Mouse (Mus musculus): ENCODE results near the gene Pgbd1. TPM values are rescaled to one million over a fixed set of nuclear protein-coding genes. Genes with fewer than 3 reads are reported as not detected.

Gene Pgbd1
- total and polyA plus RNA-seq, 3 experiments, result 0.25 to 0.35 TPM; not detected in 1

DNA sequence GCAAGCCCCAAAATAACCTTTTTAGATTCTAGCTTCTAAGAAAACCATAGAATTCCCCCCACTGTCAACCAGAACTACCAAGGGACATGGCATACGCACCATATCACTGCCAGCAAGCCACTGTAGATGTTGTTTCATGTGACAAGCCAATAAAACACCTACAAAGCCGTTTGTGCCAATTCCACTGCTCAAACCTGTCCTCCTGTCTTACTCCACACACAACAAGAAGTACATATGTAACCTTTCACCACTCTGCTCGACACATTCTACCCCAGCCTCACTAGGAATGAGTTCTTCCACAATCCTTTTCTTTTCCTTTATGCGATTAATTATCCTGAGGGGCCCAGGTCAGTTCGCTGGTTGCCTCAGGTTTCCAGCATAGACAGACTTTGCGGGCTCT is 45.2 kb downstream of the Pgbd1 start:
- Histone ChIP-seq H3K9ac (ENCODE audit: control insufficient read depth, low read depth, low read length, poor library complexity, severe bottlenecking) (no peak overlapping the region), H3K36me3 (ENCODE audit: control insufficient read depth in 1 of 2, insufficient read depth in 2 of 2, low read length in 2 of 2) (peaks cover 0 to 19% of the 10 kb centered on the region in 2 experiments; a peak in 2 of 4 replicates), H3K27ac (ENCODE audit: control insufficient read depth, low read depth, low read length) (no peak overlapping the region), H3K79me2 (ENCODE audit: control insufficient read depth, insufficient read depth, low read length, poor library complexity) (0 out of 2 replicates have a peak, but pooled peaks cover 3% of the 10 kb centered on the region), H3K4me1 (ENCODE audit: control insufficient read depth in 1 of 2, insufficient read depth in 2 of 2, low read length in 2 of 2) (no peaks in the 10 kb centered on the region), H3K27me3 (ENCODE audit: control insufficient read depth in 1 of 2, insufficient read depth in 2 of 2, low read length in 2 of 2) (no peaks in the 10 kb centered on the region), H3K4me3 (ENCODE audit: control insufficient read depth in 1 of 2, insufficient read depth in 1 of 2, low read depth in 2 of 2, low read length in 2 of 2) (no peak overlapping the region), H3K9me3 (replicated peaks; ENCODE audit: insufficient read depth, low read length) (no peaks in the 10 kb centered on the region)
- no peak for DNase-seq (ENCODE audit: low read depth, low spot score)
- TF ChIP-seq ELF1 (IDR thresholded peaks at IDR 0.05; ENCODE audit: low read depth, low read length), result no peak
- TF ChIP-seq EP300 (IDR thresholded peaks at IDR 0.05; ENCODE audit: low read depth in 1 of 2, low read length in 2 of 2), result no peak
- TF ChIP-seq RAD21 (IDR thresholded peaks at IDR 0.05; ENCODE audit: low read depth, low read length), result no peak
- TF ChIP-seq MAFK (IDR thresholded peaks at IDR 0.05; ENCODE audit: borderline replicate concordance, low read depth, low read length), result no peak
- TF ChIP-seq MEF2A (IDR thresholded peaks at IDR 0.05; ENCODE audit: extremely low read depth, insufficient replicate concordance, low read depth, low read length, poor library complexity, severe bottlenecking), result no peak
- no peak for TF ChIP-seq MYB (IDR thresholded peaks at IDR 0.05; ENCODE audit: low read depth, low read length)
- no peak for TF ChIP-seq TBP (IDR thresholded peaks at IDR 0.05; ENCODE audit: low read depth, low read length)
- no peak for TF ChIP-seq JUND (IDR thresholded peaks at IDR 0.05; ENCODE audit: low read depth, low read length)
- TF ChIP-seq CHD2 (IDR thresholded peaks at IDR 0.05; ENCODE audit: low read length), result no peak
- TF ChIP-seq MYC (IDR thresholded peaks at IDR 0.05; ENCODE audit: low read depth, low read length), result no peak

GRCm38 (mm10) chr13:21395211-21395610 is 45.6 kb downstream of the Pgbd1 start:
- Histone ChIP-seq H3K9ac (ENCODE audit: control insufficient read depth, low read depth, low read length, poor library complexity, severe bottlenecking) (no peak overlapping the region), H3K4me3 (ENCODE audit: control insufficient read depth in 1 of 2, insufficient read depth in 1 of 2, low read depth in 2 of 2, low read length in 2 of 2) (no peak overlapping the region), H3K27ac (ENCODE audit: control insufficient read depth, low read depth, low read length) (no peak overlapping the region), H3K79me2 (ENCODE audit: control insufficient read depth, insufficient read depth, low read length, poor library complexity) (0 out of 2 replicates have a peak, but pooled peaks cover 2% of the 10 kb centered on the region), H3K4me1 (ENCODE audit: control insufficient read depth in 1 of 2, insufficient read depth in 2 of 2, low read length in 2 of 2) (no peaks in the 10 kb centered on the region), H3K27me3 (ENCODE audit: control insufficient read depth in 1 of 2, insufficient read depth in 2 of 2, low read length in 2 of 2) (no peaks in the 10 kb centered on the region), H3K36me3 (ENCODE audit: control insufficient read depth in 1 of 2, insufficient read depth in 2 of 2, low read length in 2 of 2) (peaks cover 0 to 19% of the 10 kb centered on the region in 2 experiments; a peak in 2 of 4 replicates), H3K9me3 (replicated peaks; ENCODE audit: insufficient read depth, low read length) (no peaks in the 10 kb centered on the region)
- TF ChIP-seq POLR2AphosphoS5 (IDR thresholded peaks at IDR 0.05; ENCODE audit: borderline replicate concordance, low read depth, low read length), result no peak
- TF ChIP-seq CTCF (IDR thresholded peaks at IDR 0.05 in 2 of 3, conservative IDR thresholded peaks at IDR 0.05 in 1 of 3; ENCODE audit: control insufficient read depth in 1 of 3, insufficient read depth in 1 of 3, low read depth in 2 of 3, low read length in 3 of 3, poor library complexity in 1 of 3, severe bottlenecking in 1 of 3), result no peak
- no peak for TF ChIP-seq NRF1 (IDR thresholded peaks at IDR 0.05; ENCODE audit: insufficient read depth, low read depth, low read length, poor library complexity, severe bottlenecking)
- no peak for TF ChIP-seq KAT2A (conservative IDR thresholded peaks at IDR 0.05; ENCODE audit: low read depth, low read length)
- TF ChIP-seq GATA1 (IDR thresholded peaks at IDR 0.05; ENCODE audit: low read depth, low read length), result no peak
- TF ChIP-seq E2F4 (IDR thresholded peaks at IDR 0.05; ENCODE audit: borderline replicate concordance, low read depth, low read length), result no peak
- TF ChIP-seq MYB (IDR thresholded peaks at IDR 0.05; ENCODE audit: low read depth, low read length), result no peak
- no peak for TF ChIP-seq ZMIZ1 (IDR thresholded peaks at IDR 0.05; ENCODE audit: low read depth, low read length)
- no peak for TF ChIP-seq UBTF (IDR thresholded peaks at IDR 0.05; ENCODE audit: borderline replicate concordance, insufficient read depth, low read depth, low read length)
- no peak for TF ChIP-seq POLR2AphosphoS2 (IDR thresholded peaks at IDR 0.05; ENCODE audit: low read length)
- TF ChIP-seq CHD2 (IDR thresholded peaks at IDR 0.05; ENCODE audit: low read length), result no peak
- no peak for TF ChIP-seq HCFC1 (IDR thresholded peaks at IDR 0.05; ENCODE audit: low read depth, low read length)
- no peak for TF ChIP-seq ZC3H11A (IDR thresholded peaks at IDR 0.05; ENCODE audit: low read depth, low read length)
- TF ChIP-seq SMC3 (IDR thresholded peaks at IDR 0.05; ENCODE audit: low read depth, low read length), result no peak
- TF ChIP-seq MAZ (IDR thresholded peaks at IDR 0.05; ENCODE audit: low read depth, low read length), result no peak
- TF ChIP-seq MAX (IDR thresholded peaks at IDR 0.05; ENCODE audit: low read length), result no peak
- no peak for DNase-seq (ENCODE audit: low read depth, low spot score)
